Mouse (Mus musculus) lung, postnatal 14 days (tissue): ENCODE measurements around the gene C1qtnf12.

Source experiments
- DNase-seq: peaks from one replicate; pipeline ENCODE4 v3.0.0; 2021

Gene C1qtnf12

DNA sequence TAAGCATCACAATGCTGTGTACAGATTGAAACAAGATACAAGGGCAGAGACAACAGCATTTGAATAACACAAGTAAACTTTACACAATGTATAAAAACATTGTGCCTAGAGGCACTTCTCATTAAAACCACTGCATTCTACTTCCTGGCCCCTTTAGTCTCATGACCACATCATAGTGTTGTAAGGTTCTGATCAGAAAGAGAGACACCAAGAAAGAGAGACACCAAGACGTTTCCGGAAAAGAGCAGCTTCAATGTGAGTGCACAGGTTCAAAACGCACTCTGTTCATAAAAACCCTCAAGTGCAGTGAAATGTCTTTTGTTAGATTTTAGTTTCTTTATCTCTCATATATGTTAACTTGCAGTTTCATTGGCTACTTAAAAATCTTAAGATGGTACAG is 42.0 kb downstream of the C1qtnf12 start:
- DNase-seq, result no peak

- no peak for DNase-seq
Measured at GRCm38 (mm10) chr4:156008369-156008768, 46.3 kb downstream of the C1qtnf12 start.

DNA sequence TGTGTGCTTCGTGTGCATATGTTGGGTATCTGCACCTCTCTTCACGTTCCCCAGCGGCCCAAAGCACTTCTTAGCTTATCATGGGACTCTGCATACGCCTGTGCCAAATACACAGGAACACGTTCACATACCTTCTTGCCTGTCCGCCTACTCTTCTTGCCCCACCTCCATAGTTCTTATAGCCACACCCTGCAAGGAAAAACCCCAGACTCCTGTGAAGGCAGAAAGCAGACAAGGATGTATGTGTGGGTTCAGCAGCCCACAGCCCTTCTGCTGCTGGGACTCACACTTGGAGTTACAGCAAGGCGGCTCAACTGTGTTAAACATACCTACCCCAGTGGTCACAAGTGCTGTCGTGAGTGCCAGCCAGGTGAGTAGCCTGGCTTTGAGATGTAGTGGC is 51.5 kb downstream of the C1qtnf12 start, which contains the start of gene Tnfrsf4:
Tnfrsf4 (plus strand) TSS at position 207 of the 400 bp plus-strand sequence.
- no peak for DNase-seq

DNA sequence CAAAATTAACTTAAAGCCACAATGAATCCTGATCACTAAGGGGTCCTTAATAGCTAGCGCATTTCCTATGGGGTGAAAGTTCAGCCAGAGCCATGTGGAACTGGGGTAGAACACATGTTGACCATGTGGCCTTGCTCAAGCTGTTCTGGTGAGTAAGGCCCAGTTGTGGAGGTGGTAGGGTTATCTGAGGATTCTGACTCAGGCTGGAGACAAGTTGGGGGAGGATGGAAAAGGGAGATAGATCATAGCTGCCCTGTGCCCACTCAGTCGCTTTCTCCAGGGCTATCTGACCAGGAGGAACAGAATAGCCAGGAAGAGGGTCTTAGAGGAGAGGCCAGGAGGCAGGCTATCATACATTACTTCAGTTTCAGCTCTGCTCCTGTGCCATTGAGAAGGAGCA is 52.3 kb downstream of the C1qtnf12 start:
- DNase-seq, result no peak
